Mouse (Mus musculus) kidney, adult 2 months (tissue): Measurements from ENCODE around the gene Ndufaf2.

Experiments used
- CTCF ChIP-seq: fragments of 200-500 bp; conservative IDR thresholded peaks from 2 replicates; pipeline ENCODE4 v1.5.1; 2011; ENCODE audit warnings: low read depth, mild to moderate bottlenecking, control low read depth, low read length, moderate library complexity, mixed read lengths; ENCODE audit not compliant: insufficient read depth, insufficient read length
- POLR2A ChIP-seq: fragments of 200-500 bp; IDR thresholded peaks from one replicate; pipeline ENCODE4 v1.6.1; 2011; ENCODE audit warnings: low read depth, low read length, control low read depth

GRCm38 (mm10) chr13:108208090-108208489 is 49.7 kb upstream of the Ndufaf2 start:
- TF ChIP-seq CTCF: no peak
- TF ChIP-seq POLR2A: no peak
